Mouse (Mus musculus) right cerebral cortex, postnatal 10 days (tissue): ENCODE data around the gene Wnk4.

Experiments
- DNase-seq, 2 experiments: peaks; one replicate each; pipeline ENCODE4 v3.0.0; 2021; ENCODE audit warnings: low spot score in 2 of 2

Wnk4 gene

DNA sequence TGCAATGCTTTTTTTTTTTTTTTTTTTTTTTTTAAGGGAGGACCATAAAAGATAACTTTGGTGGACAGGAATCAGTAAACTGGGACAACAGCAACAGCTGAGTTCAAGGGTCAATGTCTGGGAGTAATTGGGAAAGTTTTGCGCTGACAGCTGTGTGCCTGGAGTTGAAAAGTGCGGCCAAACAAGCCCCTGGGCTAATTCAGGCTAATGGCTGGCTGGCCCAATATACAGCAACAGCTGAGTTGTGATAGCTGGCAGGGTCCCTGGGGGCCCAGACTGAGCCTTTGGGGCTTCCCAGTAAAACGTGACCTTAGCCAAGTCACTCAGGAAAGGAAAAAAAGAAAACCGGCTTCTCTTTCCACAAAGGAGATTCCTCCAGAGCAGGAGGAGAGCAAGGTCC lies 15.3 kb upstream of the Wnk4 start:
- DNase-seq = no peak

GRCm38 (mm10) chr11:101245855-101246701 lies 14.3 kb upstream of the Wnk4 start, which contains the start of gene Ramp2:
Gene Ramp2 (plus strand): TSS chr11:101246028.
- peak; percentile 51 to 59 for DNase-seq

- no peak for DNase-seq
These were observed 13.7 kb upstream of the Wnk4 start for GRCm38 (mm10) chr11:101246702-101247012.

GRCm38 (mm10) chr11:101247521-101248030 lies 12.8 kb upstream of the Wnk4 start:
- DNase-seq = no peak

- peak; percentile 58 to 67 for DNase-seq
These were observed 11.9 kb upstream of the Wnk4 start for GRCm38 (mm10) chr11:101248258-101248994.

GRCm38 (mm10) chr11:101251031-101251430 lies 9.3 kb upstream of the Wnk4 start:
- no peak for DNase-seq

GRCm38 (mm10) chr11:101252941-101253340 lies 7.4 kb upstream of the Wnk4 start:
- no peak for DNase-seq

DNA sequence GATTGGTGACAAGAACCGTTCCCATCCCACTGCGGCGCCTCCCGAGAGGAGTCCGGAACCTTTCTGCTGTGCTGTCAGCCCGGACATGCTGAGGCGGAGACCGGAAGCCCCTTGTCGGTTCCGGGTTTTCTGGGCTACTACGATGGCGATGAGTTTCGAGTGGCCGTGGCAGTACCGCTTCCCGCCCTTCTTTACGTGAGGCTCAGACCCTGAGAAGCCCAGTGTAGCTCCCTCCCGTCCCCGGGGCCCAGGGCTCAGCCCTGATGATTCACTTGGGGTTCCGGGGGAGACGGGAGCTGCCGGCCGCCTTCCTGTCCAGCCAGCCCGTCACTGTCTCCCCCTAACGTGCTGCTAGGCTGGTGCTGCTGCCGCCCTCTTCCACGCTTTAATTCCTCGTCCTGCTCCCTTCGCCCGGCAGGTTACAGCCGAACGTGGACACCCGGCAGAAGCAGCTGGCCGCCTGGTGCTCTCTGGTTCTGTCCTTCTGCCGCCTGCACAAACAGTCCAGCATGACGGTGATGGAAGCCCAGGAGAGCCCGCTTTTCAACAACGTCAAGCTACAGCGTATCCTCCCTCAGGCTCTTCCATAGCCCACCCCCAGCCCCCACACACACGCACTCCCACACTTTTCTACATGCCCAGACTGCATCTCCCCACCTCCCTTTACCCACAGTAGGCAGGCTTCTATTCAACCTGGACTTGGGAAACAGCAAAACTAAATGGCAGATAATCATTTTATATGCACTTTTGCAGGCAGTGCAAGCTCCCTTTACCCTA lies 6.6 kb upstream of the Wnk4 start, which contains the start of gene Vps25:
Gene Vps25, plus strand, starts transcription at position 95 of the 777 bp plus-strand sequence.
- peak; percentile 92 for DNase-seq

DNA sequence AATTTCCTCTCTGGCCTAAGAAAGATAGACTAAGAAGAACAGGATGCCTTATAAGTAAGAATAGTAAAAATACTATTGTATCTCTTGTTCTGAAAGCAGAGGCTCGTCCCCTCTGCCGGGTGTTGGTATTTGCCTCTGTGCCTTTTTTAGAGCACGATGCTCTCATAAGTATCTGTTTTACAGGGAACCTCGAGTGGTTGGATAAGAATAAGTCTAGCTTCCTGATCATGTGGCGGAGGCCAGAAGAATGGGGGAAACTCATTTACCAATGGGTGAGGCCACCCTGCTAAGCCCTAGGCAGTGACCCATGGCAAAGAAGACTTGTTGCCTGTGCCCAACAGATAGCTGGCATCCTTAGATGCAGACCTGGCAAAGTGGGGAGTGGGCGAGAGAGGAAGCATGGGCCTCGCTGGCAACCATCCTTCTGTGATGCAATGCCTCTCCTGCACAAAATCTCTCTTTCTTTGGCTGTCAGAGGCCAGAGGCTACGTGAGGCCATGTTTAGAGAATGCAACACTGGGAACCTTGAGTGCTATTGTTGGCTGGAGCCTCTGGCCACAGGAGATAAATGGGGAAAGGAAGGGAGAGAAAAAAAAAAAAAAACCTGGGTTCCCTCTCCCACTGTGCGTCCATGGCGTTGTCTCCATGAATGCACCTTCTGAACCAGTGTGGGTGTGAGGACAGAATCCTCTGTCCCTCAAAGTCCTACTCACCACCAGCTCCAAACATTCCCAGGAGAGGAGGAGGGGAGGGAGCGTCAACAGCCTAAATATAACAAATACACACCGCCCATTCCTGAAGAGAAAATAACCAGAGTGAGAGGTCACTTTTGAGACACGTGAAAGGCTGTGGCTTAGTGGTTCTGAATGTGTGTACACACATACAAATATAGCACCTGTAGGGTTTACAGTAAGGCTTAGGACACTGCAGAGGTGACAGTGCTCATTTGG lies 4.3 kb upstream of the Wnk4 start:
- DNase-seq = no peak

DNA sequence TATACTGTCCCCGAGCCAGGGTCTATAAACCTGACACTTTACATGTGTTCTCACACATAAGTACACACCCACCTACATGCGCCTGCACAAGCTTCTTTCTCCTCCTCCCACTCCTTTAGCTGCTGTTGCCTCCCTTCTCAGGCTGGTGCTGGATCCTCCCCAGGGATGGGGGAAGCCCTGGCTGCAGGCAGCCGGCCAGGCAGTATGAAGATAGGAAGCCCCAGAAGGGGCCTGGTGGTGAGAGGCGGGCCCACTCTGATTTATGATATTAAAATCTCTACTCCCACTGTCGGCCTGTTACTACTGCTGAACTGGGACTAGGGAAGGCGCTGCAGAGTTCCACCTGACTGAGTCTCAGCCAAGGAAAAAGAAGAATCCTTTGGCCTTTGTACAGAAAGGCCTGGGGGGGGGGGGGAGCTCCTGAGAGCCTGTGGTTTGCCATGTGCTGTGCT lies 1.1 kb upstream of the Wnk4 start:
- peak; percentile 70 to 80 for DNase-seq

GRCm38 (mm10) chr11:101260826-101261380 lies 536 bp downstream of the Wnk4 start:
- DNase-seq = no peak

- DNase-seq = no peak
These were observed 2.1 kb downstream of the Wnk4 start for GRCm38 (mm10) chr11:101262272-101262967.

GRCm38 (mm10) chr11:101263138-101263988 lies 3.0 kb downstream of the Wnk4 start:
- DNase-seq = no peak

DNA sequence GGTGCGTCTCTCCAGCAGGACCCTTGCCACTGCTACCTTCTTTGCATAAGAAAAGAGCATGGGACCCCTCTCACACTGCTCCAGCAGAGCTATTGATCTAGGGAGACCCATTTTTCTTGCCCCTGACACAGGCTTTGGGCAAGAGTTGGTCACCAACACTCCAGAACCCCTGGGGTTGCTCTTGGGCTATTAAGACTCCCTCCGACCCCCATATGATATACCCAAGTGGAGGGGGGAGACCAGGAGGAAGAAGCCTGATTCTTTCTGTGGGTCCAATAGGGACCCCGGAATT lies 3.6 kb downstream of the Wnk4 start:
- no peak for DNase-seq

DNA sequence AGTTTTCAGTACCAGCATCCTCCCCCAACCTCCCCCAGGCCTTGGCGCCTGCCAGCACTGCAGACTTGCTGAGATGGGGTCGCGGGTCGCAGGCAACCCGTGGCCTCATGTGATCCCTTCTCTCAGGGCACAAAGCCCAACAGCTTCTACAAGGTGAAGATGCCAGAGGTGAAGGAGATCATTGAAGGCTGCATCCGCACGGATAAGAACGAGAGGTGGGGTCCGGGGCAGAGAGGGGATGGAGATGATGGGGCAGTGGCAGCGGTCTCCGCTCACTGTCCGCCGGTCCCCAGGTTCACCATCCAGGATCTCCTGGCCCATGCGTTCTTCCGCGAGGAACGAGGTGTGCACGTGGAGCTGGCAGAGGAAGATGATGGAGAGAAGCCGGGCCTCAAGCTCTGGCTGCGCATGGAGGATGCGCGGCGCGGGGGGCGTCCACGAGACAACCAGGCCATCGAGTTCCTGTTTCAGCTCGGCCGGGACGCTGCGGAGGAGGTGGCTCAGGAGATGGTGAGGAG lies 4.6 kb downstream of the Wnk4 start:
- DNase-seq = no peak

DNA sequence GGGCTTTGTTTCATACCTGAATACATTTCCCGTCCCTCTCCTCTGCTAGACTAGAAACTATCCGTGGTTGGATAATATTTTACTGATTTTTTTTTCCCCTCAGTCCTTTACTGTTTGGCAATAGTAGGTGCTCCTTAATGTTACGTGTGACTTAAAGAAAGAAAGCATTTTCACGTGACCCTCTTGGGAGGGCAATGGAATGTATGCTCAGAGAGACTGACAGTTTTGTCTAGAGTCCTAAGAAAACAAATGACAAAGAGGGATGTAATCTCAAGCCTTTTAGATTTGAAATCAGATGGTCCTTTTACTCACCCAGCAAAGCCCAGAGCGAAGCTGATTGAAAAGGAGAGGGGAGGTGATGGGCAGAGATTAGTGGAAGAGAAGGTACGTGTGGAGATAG lies 5.5 kb downstream of the Wnk4 start:
- DNase-seq = no peak

DNA sequence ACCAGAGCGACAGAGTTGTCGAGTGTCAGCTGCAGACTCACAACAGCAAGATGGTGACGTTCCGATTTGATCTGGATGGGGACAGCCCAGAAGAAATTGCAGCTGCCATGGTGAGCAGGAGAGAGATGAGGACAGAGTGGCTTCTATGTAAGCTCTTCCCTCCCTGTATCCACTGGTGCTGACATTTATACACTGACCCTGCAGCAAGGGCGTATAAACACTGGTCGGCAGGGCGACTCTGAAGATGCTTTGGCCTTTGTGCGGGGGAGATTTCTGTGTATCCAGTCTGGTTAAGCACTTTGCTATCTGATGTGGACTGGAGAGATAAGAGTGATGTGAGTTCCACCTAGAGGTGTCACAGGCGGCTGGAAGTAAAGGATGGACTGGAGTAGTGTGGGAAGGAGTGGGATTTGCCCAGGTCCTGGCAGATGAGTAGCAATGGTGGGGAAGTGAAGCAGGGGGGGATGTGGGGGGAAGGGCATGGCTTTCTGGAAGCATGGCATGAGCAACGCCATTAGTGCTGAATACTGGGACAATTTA lies 9.3 kb downstream of the Wnk4 start:
- DNase-seq = no peak

- no peak for DNase-seq
These were observed 12.1 kb downstream of the Wnk4 start for GRCm38 (mm10) chr11:101272446-101272845.

- no peak for DNase-seq
These were observed 14.9 kb downstream of the Wnk4 start for GRCm38 (mm10) chr11:101275309-101275708.
